Mouse (Mus musculus) lung, embryonic 14.5 days (tissue): ENCODE data around the gene Ctsa. TPM values are rescaled to one million over a fixed set of nuclear protein-coding genes. Genes with fewer than 3 reads are reported as not detected.
A peak's percentile ranks its signal among the peaks of the same experiment; 100 is the strongest.

Experiments used
- ATAC-seq: fragments of 200-750 bp; cut with Nextera tagmentation; 2 replicates; pipeline ENCODE4 v1.8.0; 2017; ENCODE audit warnings: mild to moderate bottlenecking, moderate TSS enrichment, moderate library complexity; ENCODE audit not compliant: insufficient read depth
- DNase-seq: peaks from one replicate; pipeline ENCODE4 v3.0.0-alpha.2; 2015
- H3K27ac ChIP-seq: fragments of 300-500 bp; sonication (generic); 2 replicates; pipeline ENCODE4 v1.5.1; 2014; ENCODE audit warnings: low read depth, mild to moderate bottlenecking, moderate library complexity
- H3K27me3 ChIP-seq: fragments of 300-500 bp; sonication (generic); 2 replicates; pipeline ENCODE4 v1.6.1; 2014; ENCODE audit warnings: low read length, control low read depth; ENCODE audit not compliant: insufficient read depth
- H3K36me3 ChIP-seq: fragments of 300-500 bp; sonication (generic); 2 replicates; pipeline ENCODE4 v1.6.1; 2014; ENCODE audit warnings: control low read depth; ENCODE audit not compliant: insufficient read depth
- H3K4me1 ChIP-seq: fragments of 300-500 bp; sonication (generic); 2 replicates; pipeline ENCODE4 v1.6.1; 2014; ENCODE audit warnings: antibody characterized with exemption, control low read depth; ENCODE audit not compliant: insufficient read depth
- H3K4me2 ChIP-seq: fragments of 300-500 bp; sonication (generic); 2 replicates; pipeline ENCODE4 v1.6.1; 2014; ENCODE audit warnings: mild to moderate bottlenecking
- H3K4me3 ChIP-seq: fragments of 300-500 bp; sonication (generic); 2 replicates; pipeline ENCODE4 v1.5.1; 2014; ENCODE audit warnings: low read depth, low read length
- H3K9ac ChIP-seq: fragments of 300-500 bp; sonication (generic); 2 replicates; pipeline ENCODE4 v1.6.1; 2014
- H3K9me3 ChIP-seq: fragments of 300-500 bp; sonication (generic); 2 replicates; pipeline ENCODE4 v1.6.1; 2016; ENCODE audit warnings: low read depth, low read length, control low read depth
- CTCF ChIP-seq: IDR thresholded peaks from 2 replicates; pipeline ENCODE4 v1.5.1; 2016; ENCODE audit warnings: antibody characterized with exemption, low read depth
- WGBS: fragments of 180-500 bp; shearing (Covaris S2); extraction: QIAGEN DNeasy Blood & Tissue Kit; methylation state at CpG from one replicate; pipeline ENCODE4 v1.1.7; 2014; 5-methylcytosine and 5-hydroxymethylcytosine counted together
- polyA plus RNA-seq: library from polyadenylated mRNA; unstranded; fragments of >200 nt; fragmentation: Nextera tagmentation; extraction: Ambion mirVana; gene quantifications from 2 replicates; pipeline ENCODE4 v1.2.1, GENCODE M21; 2014

Gene Ctsa
- polyA plus RNA-seq, 1 experiment from 2014 or later = 114 TPM

GRCm38 (mm10) chr2:164804533-164805331 lies 27.9 kb upstream of the Ctsa start, which contains the start of the genes Acot8 and Zswim3:
Gene Acot8 (minus strand): TSS chr2:164804882.
Gene Zswim3 (plus strand): TSS chr2:164805098.
- H3K9ac ChIP-seq = peak within 1 kb of the TSS; percentile 81
- H3K4me2 ChIP-seq = peak within 1 kb of the TSS; percentile 88
- H3K4me3 ChIP-seq = peak within 1 kb of the TSS; percentile 81
- DNase-seq (peak; percentile 100), ATAC-seq (peak; percentile 97)
- H3K27me3 ChIP-seq = no peaks in the 10 kb centered on the region
- peak within 1 kb of the TSS; percentile 82 for H3K27ac ChIP-seq
- H3K4me1 ChIP-seq = peaks cover 5% of the 10 kb centered on the region
- under 1% methylated on average over 47 of the region's 47 CpGs for WGBS
- TF ChIP-seq CTCF = no peak
- no peaks in the 10 kb centered on the region for H3K9me3 ChIP-seq
- peaks cover 15% of the 10 kb centered on the region; the same call in 1 of the 2 replicates for H3K36me3 ChIP-seq

DNA sequence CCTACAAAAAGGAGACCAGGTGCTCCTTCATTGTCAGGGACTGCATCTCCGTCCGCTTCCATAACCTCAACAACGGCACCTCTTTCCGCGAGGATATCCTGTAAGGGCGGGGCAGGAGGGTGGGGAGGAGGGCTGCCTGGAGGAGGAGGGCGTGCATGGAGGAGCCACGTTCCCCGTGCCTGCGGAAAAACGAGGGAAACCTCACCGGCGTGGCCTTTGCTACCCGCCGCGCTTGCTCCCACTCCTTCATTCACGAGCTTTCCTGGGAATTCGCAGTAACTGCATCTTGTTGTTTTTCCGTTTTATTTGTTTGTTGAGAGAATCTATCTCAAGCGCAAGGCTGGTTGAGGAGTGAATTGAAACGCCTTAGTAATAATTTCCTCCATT lies 27.3 kb upstream of the Ctsa start:
- H3K4me1 ChIP-seq = peaks cover 5% of the 10 kb centered on the region
- no peak for DNase-seq
- peak; percentile 44 for ATAC-seq
- H3K4me3 ChIP-seq = peak overlapping the region; percentile 81
- H3K9ac ChIP-seq = peak overlapping the region; percentile 69
- no peaks in the 10 kb centered on the region for H3K9me3 ChIP-seq
- peaks cover 11% of the 10 kb centered on the region; the same call in 1 of the 2 replicates for H3K36me3 ChIP-seq
- peak overlapping the region; percentile 82 for H3K27ac ChIP-seq
- H3K27me3 ChIP-seq = no peaks in the 10 kb centered on the region
- 2% methylated on average over 21 of the region's 21 CpGs for WGBS
- H3K4me2 ChIP-seq = peak overlapping the region; percentile 88
- TF ChIP-seq CTCF = no peak

- ATAC-seq = no peak
- H3K9me3 ChIP-seq = no peaks in the 10 kb centered on the region
- WGBS = 72% methylated on average over 7 of the region's 7 CpGs
- no peak overlapping the region; the same call in 1 of the 2 replicates for H3K4me2 ChIP-seq
- no peak overlapping the region for H3K9ac ChIP-seq
- H3K36me3 ChIP-seq = peaks cover 9% of the 10 kb centered on the region; the same call in 1 of the 2 replicates
- H3K4me3 ChIP-seq = no peak overlapping the region
- peaks cover 5% of the 10 kb centered on the region for H3K4me1 ChIP-seq
- H3K27me3 ChIP-seq = no peaks in the 10 kb centered on the region
- DNase-seq = no peak
- no peak for TF ChIP-seq CTCF
- no peak overlapping the region for H3K27ac ChIP-seq
Measured at GRCm38 (mm10) chr2:164806614-164807013, 26.1 kb upstream of the Ctsa start.

GRCm38 (mm10) chr2:164813557-164813956 lies 19.1 kb upstream of the Ctsa start:
- H3K27ac ChIP-seq = no peak overlapping the region
- DNase-seq = no peak
- WGBS = 46% methylated on average over 2 of the region's 2 CpGs
- H3K9ac ChIP-seq = no peak overlapping the region
- H3K4me3 ChIP-seq = no peak overlapping the region
- peaks cover 3% of the 10 kb centered on the region; the same call in 1 of the 2 replicates for H3K36me3 ChIP-seq
- no peak overlapping the region for H3K4me2 ChIP-seq
- peaks cover 6% of the 10 kb centered on the region; the same call in 1 of the 2 replicates for H3K4me1 ChIP-seq
- ATAC-seq = no peak
- no peaks in the 10 kb centered on the region for H3K9me3 ChIP-seq
- no peaks in the 10 kb centered on the region for H3K27me3 ChIP-seq
- no peak for TF ChIP-seq CTCF

DNA sequence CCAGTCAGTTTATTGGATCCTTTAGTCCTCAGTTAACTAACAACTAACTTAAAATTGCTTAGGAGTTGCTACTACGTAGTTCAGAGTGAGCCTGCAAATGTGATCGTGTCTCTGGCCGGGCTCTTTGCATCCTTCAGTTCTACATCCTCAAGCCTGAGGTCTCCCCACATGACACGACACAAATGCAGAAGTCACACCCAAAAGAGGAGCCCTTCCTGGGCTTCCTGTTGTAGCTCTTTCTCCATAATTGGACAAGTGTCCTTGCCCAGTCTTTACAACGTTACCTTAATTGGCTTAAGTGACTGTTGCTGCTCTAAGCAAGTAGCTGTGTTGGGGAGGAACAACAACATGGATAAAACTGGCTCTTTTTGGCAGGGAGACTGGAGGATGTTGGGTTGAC lies 17.3 kb upstream of the Ctsa start:
- Histone ChIP-seq H3K9ac (no peak overlapping the region), H3K4me2 (no peak overlapping the region), H3K4me1 (peaks cover 6% of the 10 kb centered on the region; the same call in 1 of the 2 replicates), H3K27ac (no peak overlapping the region), H3K9me3 (no peaks in the 10 kb centered on the region), H3K4me3 (no peak overlapping the region), H3K36me3 (no peaks in the 10 kb centered on the region), H3K27me3 (no peaks in the 10 kb centered on the region)
- no peak for TF ChIP-seq CTCF
- 87% methylated on average over 5 of the region's 5 CpGs for WGBS
- ATAC-seq = no peak
- DNase-seq = no peak

GRCm38 (mm10) chr2:164815821-164816220 lies 16.9 kb upstream of the Ctsa start:
- DNase-seq (no peak), ATAC-seq (no peak)
- Histone ChIP-seq H3K4me1 (peaks cover 6% of the 10 kb centered on the region; the same call in 1 of the 2 replicates), H3K4me2 (no peak overlapping the region), H3K27ac (no peak overlapping the region), H3K27me3 (no peaks in the 10 kb centered on the region), H3K9me3 (no peaks in the 10 kb centered on the region), H3K4me3 (no peak overlapping the region), H3K36me3 (no peaks in the 10 kb centered on the region), H3K9ac (no peak overlapping the region)
- WGBS = 87% methylated on average over 8 of the region's 8 CpGs
- TF ChIP-seq CTCF = no peak

DNA sequence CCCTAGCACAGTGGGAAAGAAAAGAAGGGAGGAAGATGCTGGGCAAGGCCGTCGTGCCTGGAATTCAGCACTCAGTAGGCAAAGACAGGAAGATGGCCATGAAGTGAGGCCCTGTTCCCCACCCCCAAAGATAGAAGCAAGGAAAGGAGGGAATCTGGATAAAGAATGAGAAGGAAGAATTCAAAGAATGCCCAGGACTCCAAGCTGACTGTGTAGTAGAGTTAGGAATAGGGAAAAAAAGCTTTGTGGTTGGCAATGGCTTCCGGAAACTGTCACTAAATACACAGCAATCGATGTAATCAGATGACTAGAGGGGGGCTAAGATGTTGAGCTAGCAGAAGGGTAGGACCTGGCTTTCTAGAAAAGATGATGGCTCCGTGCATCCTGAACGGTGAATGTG lies 15.5 kb upstream of the Ctsa start:
- H3K27ac ChIP-seq = peak overlapping the region; percentile 21; the same call in 1 of the 2 replicates
- H3K4me3 ChIP-seq = no peak overlapping the region
- TF ChIP-seq CTCF = no peak
- H3K27me3 ChIP-seq = no peaks in the 10 kb centered on the region
- WGBS = 62% methylated on average over 6 of the region's 6 CpGs
- H3K4me2 ChIP-seq = no peak overlapping the region
- no peaks in the 10 kb centered on the region for H3K36me3 ChIP-seq
- ATAC-seq (no peak), DNase-seq (no peak)
- H3K4me1 ChIP-seq = peaks cover 6% of the 10 kb centered on the region; the same call in 1 of the 2 replicates
- no peaks in the 10 kb centered on the region for H3K9me3 ChIP-seq
- H3K9ac ChIP-seq = no peak overlapping the region
